Mouse (Mus musculus): Measurements from ENCODE around the gene Xpnpep3. TPM values are rescaled to one million over a fixed set of nuclear protein-coding genes. Genes with fewer than 3 reads are reported as not detected.
A peak's percentile ranks its signal among the peaks of the same experiment; 100 is the strongest.

Xpnpep3 gene
- polyA plus RNA-seq, 1 experiment: 6.3 TPM

DNA sequence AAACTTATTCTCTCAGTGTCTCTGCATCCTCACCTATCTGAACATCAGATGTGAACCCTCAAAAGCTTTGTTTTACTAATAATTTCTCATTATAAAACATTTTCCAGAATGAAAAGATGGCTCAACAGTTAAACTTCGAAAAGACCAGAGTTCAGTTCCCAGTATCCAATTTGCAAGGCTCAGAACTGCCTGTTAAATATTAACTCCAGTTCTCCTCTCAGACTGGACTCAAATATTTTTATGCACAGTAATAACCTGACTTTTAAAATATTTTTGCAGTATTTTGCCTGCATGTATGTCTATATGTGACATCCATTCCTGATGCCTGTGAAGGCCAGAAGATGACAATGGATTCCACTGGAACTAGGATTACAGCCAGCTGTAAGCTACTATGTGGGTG, 31.3 kb upstream of the Xpnpep3 start:
- H3K36me3 ChIP-seq (ENCODE audit: control insufficient read depth, insufficient read depth): peaks cover 91% of the 10 kb centered on the region
- no peaks in the 10 kb centered on the region for H3K79me2 ChIP-seq (ENCODE audit: control insufficient read depth, insufficient read depth)
- H3ac ChIP-seq (ENCODE audit: control insufficient read depth, insufficient read length): no peak overlapping the region
- TF ChIP-seq TCF12 (IDR thresholded peaks at IDR 0.05; ENCODE audit: insufficient read depth, poor library complexity, severe bottlenecking) (no peak), MYOG (IDR thresholded peaks at IDR 0.05; ENCODE audit: control insufficient read depth in 1 of 3, insufficient read depth in 1 of 3, insufficient read length in 2 of 3, low read depth in 2 of 3) (no peak), CEBPB (IDR thresholded peaks at IDR 0.05; ENCODE audit: insufficient read depth, poor library complexity, severe bottlenecking) (no peak), E2F4 (IDR thresholded peaks at IDR 0.05; ENCODE audit: insufficient read depth) (no peak), POLR2AphosphoS2 (IDR thresholded peaks at IDR 0.05; ENCODE audit: insufficient read length, low read depth) (no peak), POLR2A (IDR thresholded peaks at IDR 0.05; ENCODE audit: insufficient read length, low read depth) (no peak), REST (IDR thresholded peaks at IDR 0.05; ENCODE audit: insufficient read depth, insufficient read length) (no peak), USF1 (IDR thresholded peaks at IDR 0.05; ENCODE audit: low read depth) (no peak), TCF3 (IDR thresholded peaks at IDR 0.05; ENCODE audit: insufficient read length, low read depth) (no peak)
- no peak overlapping the region for H3K4me3 ChIP-seq
- no peak overlapping the region for H3K4me2 ChIP-seq (ENCODE audit: low read depth)
- H3K27me3 ChIP-seq (ENCODE audit: control insufficient read depth, insufficient read depth, insufficient read length): no peaks in the 10 kb centered on the region

- no peak overlapping the region for H3K4me3 ChIP-seq
- no peak overlapping the region for H3K4me2 ChIP-seq (ENCODE audit: low read depth)
- no peaks in the 10 kb centered on the region for H3K27me3 ChIP-seq (ENCODE audit: control insufficient read depth, insufficient read depth, insufficient read length)
- TF ChIP-seq SRF (IDR thresholded peaks at IDR 0.05; ENCODE audit: control insufficient read depth, insufficient read length, low read depth) (no peak), USF1 (IDR thresholded peaks at IDR 0.05; ENCODE audit: low read depth) (no peak), CEBPB (IDR thresholded peaks at IDR 0.05; ENCODE audit: insufficient read depth, poor library complexity, severe bottlenecking) (no peak), MYOG (IDR thresholded peaks at IDR 0.05; ENCODE audit: control insufficient read depth in 1 of 3, insufficient read depth in 1 of 3, insufficient read length in 2 of 3, low read depth in 2 of 3) (no peak), TCF12 (IDR thresholded peaks at IDR 0.05; ENCODE audit: insufficient read depth, poor library complexity, severe bottlenecking) (no peak), POLR2A (IDR thresholded peaks at IDR 0.05; ENCODE audit: insufficient read length, low read depth) (no peak), POLR2AphosphoS2 (IDR thresholded peaks at IDR 0.05; ENCODE audit: insufficient read length, low read depth) (no peak), REST (IDR thresholded peaks at IDR 0.05; ENCODE audit: insufficient read depth, insufficient read length) (no peak), MYOD1 (IDR thresholded peaks at IDR 0.05; ENCODE audit: control insufficient read depth in 1 of 3, insufficient read length in 2 of 3, low read depth in 2 of 3) (no peak), TCF3 (IDR thresholded peaks at IDR 0.05; ENCODE audit: insufficient read length, low read depth) (no peak), E2F4 (IDR thresholded peaks at IDR 0.05; ENCODE audit: insufficient read depth) (no peak)
- H3K36me3 ChIP-seq (ENCODE audit: control insufficient read depth, insufficient read depth): peaks cover 88% of the 10 kb centered on the region
- no peak overlapping the region for H3ac ChIP-seq (ENCODE audit: control insufficient read depth, insufficient read length)
- no peaks in the 10 kb centered on the region for H3K79me2 ChIP-seq (ENCODE audit: control insufficient read depth, insufficient read depth)
Observed at GRCm38 (mm10) chr15:81370356-81370755, 29.6 kb upstream of the Xpnpep3 start.

- Histone ChIP-seq H3K4me2 (ENCODE audit: low read depth) (no peak overlapping the region), H3K79me2 (ENCODE audit: control insufficient read depth, insufficient read depth) (no peaks in the 10 kb centered on the region), H3K36me3 (ENCODE audit: control insufficient read depth, insufficient read depth) (peaks cover 79% of the 10 kb centered on the region), H3K27me3 (ENCODE audit: control insufficient read depth, insufficient read depth, insufficient read length) (no peaks in the 10 kb centered on the region), H3K4me3 (no peak overlapping the region), H3ac (ENCODE audit: control insufficient read depth, insufficient read length) (no peak overlapping the region)
- TF ChIP-seq MAX (IDR thresholded peaks at IDR 0.05; ENCODE audit: low read depth) (no peak), MYOD1 (IDR thresholded peaks at IDR 0.05; ENCODE audit: control insufficient read depth in 1 of 3, insufficient read length in 2 of 3, low read depth in 2 of 3) (no peak), REST (IDR thresholded peaks at IDR 0.05; ENCODE audit: insufficient read depth, insufficient read length) (no peak), TCF3 (IDR thresholded peaks at IDR 0.05; ENCODE audit: insufficient read length, low read depth) (no peak), E2F4 (IDR thresholded peaks at IDR 0.05; ENCODE audit: insufficient read depth) (no peak), POLR2AphosphoS2 (IDR thresholded peaks at IDR 0.05; ENCODE audit: insufficient read length, low read depth) (no peak), CEBPB (IDR thresholded peaks at IDR 0.05; ENCODE audit: insufficient read depth, poor library complexity, severe bottlenecking) (no peak), TCF12 (IDR thresholded peaks at IDR 0.05; ENCODE audit: insufficient read depth, poor library complexity, severe bottlenecking) (no peak), MYOG (IDR thresholded peaks at IDR 0.05; ENCODE audit: control insufficient read depth in 1 of 3, insufficient read depth in 1 of 3, insufficient read length in 2 of 3, low read depth in 2 of 3) (no peak), POLR2A (IDR thresholded peaks at IDR 0.05; ENCODE audit: insufficient read length, low read depth) (no peak), USF1 (IDR thresholded peaks at IDR 0.05; ENCODE audit: low read depth) (no peak)
Observed at GRCm38 (mm10) chr15:81374621-81375020, 25.3 kb upstream of the Xpnpep3 start.

- Histone ChIP-seq H3ac (ENCODE audit: control insufficient read depth, insufficient read length) (no peak overlapping the region), H3K79me2 (ENCODE audit: control insufficient read depth, insufficient read depth) (peaks cover 9% of the 10 kb centered on the region), H3K27me3 (ENCODE audit: control insufficient read depth, insufficient read depth, insufficient read length) (no peaks in the 10 kb centered on the region), H3K4me3 (no peak overlapping the region), H3K36me3 (ENCODE audit: control insufficient read depth, insufficient read depth) (peaks cover 81% of the 10 kb centered on the region), H3K4me2 (ENCODE audit: low read depth) (no peak overlapping the region)
- peak in 2 of 3 experiments; percentile 69 to 77 for TF ChIP-seq MYOD1 (IDR thresholded peaks at IDR 0.05; ENCODE audit: control insufficient read depth in 1 of 3, insufficient read length in 2 of 3, low read depth in 2 of 3)
- TF ChIP-seq USF1 (IDR thresholded peaks at IDR 0.05; ENCODE audit: low read depth): no peak
- no peak for TF ChIP-seq MYOG (IDR thresholded peaks at IDR 0.05; ENCODE audit: control insufficient read depth in 1 of 3, insufficient read depth in 1 of 3, insufficient read length in 2 of 3, low read depth in 2 of 3)
- no peak for TF ChIP-seq POLR2A (IDR thresholded peaks at IDR 0.05; ENCODE audit: insufficient read length, low read depth)
- TF ChIP-seq TCF3 (IDR thresholded peaks at IDR 0.05; ENCODE audit: insufficient read length, low read depth): no peak
- no peak for TF ChIP-seq CEBPB (IDR thresholded peaks at IDR 0.05; ENCODE audit: insufficient read depth, poor library complexity, severe bottlenecking)
Observed at GRCm38 (mm10) chr15:81378845-81379244, 21.1 kb upstream of the Xpnpep3 start.

DNA sequence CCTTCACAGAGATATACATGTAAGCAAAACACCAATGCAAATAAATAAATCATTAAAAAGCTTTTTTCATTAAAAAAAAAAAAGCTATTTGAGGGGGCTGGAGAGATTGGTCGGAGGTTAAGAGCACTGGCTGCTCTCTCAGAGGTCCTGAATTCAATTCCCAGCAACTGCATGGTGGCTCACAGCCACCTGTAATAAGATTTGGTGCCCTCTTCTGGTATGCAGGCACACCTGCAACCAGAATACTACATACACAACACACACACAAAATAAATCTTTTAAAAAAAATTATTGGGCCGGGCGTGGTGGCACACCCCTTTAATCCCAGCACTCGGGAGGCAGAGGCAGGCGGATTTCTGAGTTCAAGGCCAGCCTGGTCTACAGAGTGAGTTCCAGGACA, 13.6 kb upstream of the Xpnpep3 start:
- Histone ChIP-seq H3K79me2 (ENCODE audit: control insufficient read depth, insufficient read depth) (peaks cover 29% of the 10 kb centered on the region), H3K4me3 (no peak overlapping the region), H3ac (ENCODE audit: control insufficient read depth, insufficient read length) (no peak overlapping the region), H3K4me2 (ENCODE audit: low read depth) (no peak overlapping the region), H3K27me3 (ENCODE audit: control insufficient read depth, insufficient read depth, insufficient read length) (no peaks in the 10 kb centered on the region), H3K36me3 (ENCODE audit: control insufficient read depth, insufficient read depth) (peaks cover 81% of the 10 kb centered on the region)
- TF ChIP-seq USF1 (IDR thresholded peaks at IDR 0.05; ENCODE audit: low read depth) (no peak), MAX (IDR thresholded peaks at IDR 0.05; ENCODE audit: low read depth) (no peak), SRF (IDR thresholded peaks at IDR 0.05; ENCODE audit: control insufficient read depth, insufficient read length, low read depth) (no peak), POLR2A (IDR thresholded peaks at IDR 0.05; ENCODE audit: insufficient read length, low read depth) (no peak), MYOD1 (IDR thresholded peaks at IDR 0.05; ENCODE audit: control insufficient read depth in 1 of 3, insufficient read length in 2 of 3, low read depth in 2 of 3) (no peak), TCF3 (IDR thresholded peaks at IDR 0.05; ENCODE audit: insufficient read length, low read depth) (no peak), REST (IDR thresholded peaks at IDR 0.05; ENCODE audit: insufficient read depth, insufficient read length) (no peak), CEBPB (IDR thresholded peaks at IDR 0.05; ENCODE audit: insufficient read depth, poor library complexity, severe bottlenecking) (no peak), E2F4 (IDR thresholded peaks at IDR 0.05; ENCODE audit: insufficient read depth) (no peak), MYOG (IDR thresholded peaks at IDR 0.05; ENCODE audit: control insufficient read depth in 1 of 3, insufficient read depth in 1 of 3, insufficient read length in 2 of 3, low read depth in 2 of 3) (no peak), TCF12 (IDR thresholded peaks at IDR 0.05; ENCODE audit: insufficient read depth, poor library complexity, severe bottlenecking) (no peak), POLR2AphosphoS2 (IDR thresholded peaks at IDR 0.05; ENCODE audit: insufficient read length, low read depth) (no peak)

Measured in myocyte (in vitro differentiated cells).